Mouse (Mus musculus): ENCODE results near the gene Cisd1.

The Cisd1 gene

DNA sequence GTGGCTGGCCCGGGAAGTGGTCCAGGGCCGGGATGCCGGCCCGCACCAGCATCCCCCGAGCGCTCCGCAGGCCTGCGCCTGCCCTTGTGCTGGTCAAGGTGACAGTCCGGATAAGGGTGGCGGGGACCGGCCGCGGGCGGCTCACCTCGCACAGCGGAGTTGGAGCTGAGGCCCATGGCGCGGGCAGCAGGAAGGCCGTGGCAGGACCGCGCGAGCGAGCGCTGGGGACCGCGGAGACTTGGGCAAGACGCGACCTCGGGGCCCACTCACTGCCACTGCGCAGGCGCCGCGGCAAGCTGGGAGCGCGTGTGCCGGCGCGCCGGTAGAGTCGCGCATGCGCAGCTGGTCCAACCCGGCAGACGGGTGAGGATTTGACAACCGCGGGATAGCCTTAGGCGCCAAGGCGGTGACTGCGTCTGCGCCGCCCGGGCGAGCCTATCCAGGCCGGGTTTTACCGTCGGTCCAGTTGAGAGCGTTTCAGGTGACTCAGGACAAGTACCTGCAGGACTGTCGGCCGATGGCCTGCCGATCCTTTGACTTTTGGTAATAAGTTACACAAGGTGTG lies at the start of gene Cisd1:
Gene Cisd1 (minus strand): TSS at position 376 of the 565 bp plus-strand sequence.
- under 1% methylated on average over 60 of the region's 60 CpGs for WGBS

DNA sequence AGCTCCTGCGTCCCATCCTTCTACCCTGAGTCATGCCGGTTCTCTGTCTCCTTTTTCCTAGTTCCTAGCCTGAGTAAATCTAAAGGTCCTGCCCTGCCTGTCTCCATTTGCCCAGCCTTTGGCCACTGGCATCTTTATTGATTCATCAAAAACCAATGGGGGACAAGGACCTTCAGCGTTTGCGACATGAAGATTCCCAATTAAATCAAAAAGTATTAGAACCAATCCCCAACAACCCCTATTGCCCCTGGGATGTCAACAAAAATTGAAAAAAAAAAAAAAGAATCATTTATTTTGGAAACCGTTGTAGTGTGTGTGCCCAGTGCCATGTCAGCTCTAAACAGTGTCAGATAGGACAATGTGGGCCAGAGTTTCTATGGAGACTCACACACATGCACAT lies 44.6 kb upstream of the Cisd1 start:
- 94% methylated on average over 5 of the region's 5 CpGs for WGBS

GRCm38 (mm10) chr10:71384159-71385044 lies 39.6 kb upstream of the Cisd1 start:
- 84% methylated on average over 19 of the region's 19 CpGs for WGBS

- WGBS, result 44% methylated on average over 6 of the region's 6 CpGs
These were observed 38.8 kb upstream of the Cisd1 start for GRCm38 (mm10) chr10:71383552-71383924.

GRCm38 (mm10) chr10:71382858-71383551 lies 38.3 kb upstream of the Cisd1 start:
- 85% methylated on average over 8 of the region's 8 CpGs for WGBS

DNA sequence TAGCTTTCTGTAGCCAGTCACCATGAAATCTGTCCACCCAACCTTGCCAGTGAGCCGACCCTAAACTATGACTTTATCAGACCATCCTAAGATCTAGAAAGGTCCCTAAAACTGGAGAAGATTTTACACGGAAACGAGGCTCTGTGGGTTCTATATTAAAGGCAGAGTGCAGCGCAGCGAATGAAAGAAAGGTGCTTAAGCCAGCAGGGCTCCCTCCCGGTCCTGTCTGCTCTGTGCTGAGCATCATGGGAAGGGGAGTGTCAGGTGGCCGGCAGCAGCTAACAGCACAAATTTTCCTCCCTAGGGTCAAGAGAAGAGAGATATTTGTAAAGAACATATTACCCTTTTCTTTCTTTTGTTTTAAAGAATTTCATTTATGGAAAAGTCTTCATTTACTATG lies 37.4 kb upstream of the Cisd1 start:
- WGBS, result 86% methylated on average over 7 of the region's 7 CpGs

GRCm38 (mm10) chr10:71381471-71382033 lies 36.8 kb upstream of the Cisd1 start:
- WGBS, result 93% methylated on average over 29 of the region's 29 CpGs

- WGBS, result 54% methylated on average over 7 of the region's 7 CpGs
These were observed 35.7 kb upstream of the Cisd1 start for GRCm38 (mm10) chr10:71380406-71380805.

GRCm38 (mm10) chr10:71376014-71376413 lies 31.3 kb upstream of the Cisd1 start:
- WGBS, result 92% methylated on average over 6 of the region's 6 CpGs

- 74% methylated on average over 11 of the region's 11 CpGs for WGBS
These were observed 29.0 kb upstream of the Cisd1 start for GRCm38 (mm10) chr10:71373706-71374105.

DNA sequence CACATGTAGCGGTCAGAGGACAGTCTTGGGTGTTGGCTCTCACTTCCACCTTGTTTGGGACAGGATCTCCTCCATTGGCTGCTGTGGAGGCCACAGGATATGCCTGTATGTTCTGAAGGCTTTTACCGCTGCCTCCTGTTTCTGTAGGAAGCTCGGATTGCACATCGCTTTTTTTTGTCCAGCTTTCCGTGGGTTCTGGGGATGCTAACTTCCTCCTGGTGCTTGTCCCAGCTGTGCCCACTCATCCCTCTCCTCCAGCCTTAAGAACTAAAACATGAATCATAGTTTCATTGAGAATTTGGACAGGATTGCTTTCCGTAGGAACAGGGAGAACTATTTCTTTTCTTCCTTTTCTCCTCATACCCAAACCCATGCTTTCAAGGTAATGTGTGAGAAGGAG lies 27.1 kb upstream of the Cisd1 start:
- WGBS, result 42% methylated on average over 6 of the region's 6 CpGs

GRCm38 (mm10) chr10:71369466-71369865 lies 24.7 kb upstream of the Cisd1 start:
- 70% methylated on average over 3 of the region's 3 CpGs for WGBS

- 62% methylated on average over 16 of the region's 16 CpGs for WGBS
These were observed 23.6 kb upstream of the Cisd1 start for GRCm38 (mm10) chr10:71368128-71368940.

DNA sequence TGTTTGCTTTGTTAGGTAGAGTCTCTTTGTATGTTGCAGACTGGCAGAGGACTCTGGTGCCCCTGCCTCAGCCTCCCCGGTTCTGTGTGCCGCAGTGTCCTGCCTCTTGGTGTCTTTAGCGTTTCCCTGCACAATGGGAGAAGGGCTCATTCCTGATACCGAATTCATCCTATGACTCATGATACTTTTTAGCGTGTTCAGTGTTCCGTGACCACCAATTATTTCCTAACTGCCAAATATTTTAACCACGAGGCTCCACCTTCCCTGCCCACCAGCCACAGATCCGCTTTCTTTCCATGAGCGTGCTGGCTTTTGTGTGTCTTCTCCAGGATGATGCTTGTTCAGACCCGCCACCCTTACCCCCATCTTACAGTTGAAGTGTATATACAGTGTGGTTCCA lies 19.1 kb upstream of the Cisd1 start:
- 87% methylated on average over 10 of the region's 10 CpGs for WGBS

GRCm38 (mm10) chr10:71363440-71363839 lies 18.7 kb upstream of the Cisd1 start:
- 74% methylated on average over 8 of the region's 8 CpGs for WGBS

GRCm38 (mm10) chr10:71361836-71362562 lies 17.2 kb upstream of the Cisd1 start:
- WGBS, result 57% methylated on average over 18 of the region's 18 CpGs

DNA sequence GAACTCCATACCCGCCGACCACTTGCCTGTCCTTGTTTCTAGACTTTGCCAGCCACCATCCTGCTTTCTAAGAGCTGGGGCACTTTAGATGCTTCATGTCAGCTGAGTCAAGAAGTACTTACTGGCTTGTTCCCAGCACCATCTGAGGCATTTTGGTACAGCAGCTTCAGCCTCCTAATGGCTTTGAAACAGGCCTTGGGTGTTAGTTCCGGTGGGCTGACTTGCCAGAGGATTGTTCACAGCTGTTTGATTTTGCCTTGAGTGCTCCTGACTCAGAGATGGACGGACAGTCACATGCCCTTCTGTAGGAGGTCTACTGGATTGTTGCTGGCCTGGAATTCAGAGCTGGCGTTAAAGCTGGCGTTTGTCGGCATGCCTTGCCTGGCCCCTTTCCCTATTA lies 16.3 kb upstream of the Cisd1 start:
- 68% methylated on average over 7 of the region's 7 CpGs for WGBS

DNA sequence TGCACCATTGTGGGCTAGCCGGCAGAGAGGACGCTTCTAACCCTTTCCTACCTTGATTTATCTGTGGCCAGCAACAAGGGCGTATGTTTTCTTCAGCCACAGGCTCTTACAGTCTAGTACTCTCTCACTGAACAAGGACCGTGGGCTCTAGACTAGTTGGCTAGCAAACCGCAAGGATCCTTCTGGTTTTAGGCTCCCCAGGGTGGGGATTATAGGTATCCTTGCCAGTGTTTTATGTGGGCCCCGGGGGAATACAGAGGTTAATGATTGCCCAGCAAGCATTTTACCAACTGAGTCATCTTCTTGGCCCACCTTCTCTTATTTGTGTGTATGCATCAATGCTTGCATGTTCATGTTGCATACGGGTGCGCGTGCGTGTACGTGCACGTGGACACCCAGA lies 10.2 kb upstream of the Cisd1 start:
- 94% methylated on average over 12 of the region's 12 CpGs for WGBS

GRCm38 (mm10) chr10:71353850-71354249 lies 9.1 kb upstream of the Cisd1 start:
- WGBS, result 83% methylated on average over 9 of the region's 9 CpGs

- WGBS, result 70% methylated on average over 7 of the region's 7 CpGs
These were observed 6.5 kb upstream of the Cisd1 start for GRCm38 (mm10) chr10:71351301-71351700.

GRCm38 (mm10) chr10:71349290-71349689 lies 4.5 kb upstream of the Cisd1 start:
- WGBS, result 94% methylated on average over 1 of the region's 1 CpGs

All from cerebral cortex, adult 2 months (tissue).